Mouse (Mus musculus): ENCODE results near the gene Olfr843. TPM values are rescaled to one million over a fixed set of nuclear protein-coding genes. Genes with fewer than 3 reads are reported as not detected.

The Olfr843 gene
- polyA plus RNA-seq (2015; fragmentation: Illumina TruSeq; extraction: RNeasy Lipid Tissue Mini Kit (QIAGEN cat#74804); ENCODE audit: insufficient read depth, low read depth, low replicate concordance): not detected

GRCm38 (mm10) chr9:19251887-19252286 is at the start of gene Olfr843:
TSS of gene Olfr843 (minus strand) at chr9:19251987.

Other genes starting within 250 kb of the Olfr843 start
- not detected for gene Olfr835, start 219.3 kb downstream of the Olfr843 start, polyA plus RNA-seq (2015; fragmentation: Illumina TruSeq; extraction: RNeasy Lipid Tissue Mini Kit (QIAGEN cat#74804); ENCODE audit: insufficient read depth, low read depth, low replicate concordance)
- gene Olfr836, start 131.6 kb downstream of the Olfr843 start, polyA plus RNA-seq (2015; fragmentation: Illumina TruSeq; extraction: RNeasy Lipid Tissue Mini Kit (QIAGEN cat#74804); ENCODE audit: insufficient read depth, low read depth, low replicate concordance): not detected
- gene Olfr837, start 115.7 kb downstream of the Olfr843 start, polyA plus RNA-seq (2015; fragmentation: Illumina TruSeq; extraction: RNeasy Lipid Tissue Mini Kit (QIAGEN cat#74804); ENCODE audit: insufficient read depth, low read depth, low replicate concordance): not detected
- gene Olfr839-ps1, start 74.7 kb downstream of the Olfr843 start, polyA plus RNA-seq (2015; fragmentation: Illumina TruSeq; extraction: RNeasy Lipid Tissue Mini Kit (QIAGEN cat#74804); ENCODE audit: insufficient read depth, low read depth, low replicate concordance): not detected
- not detected for gene Olfr844, start 64.4 kb upstream of the Olfr843 start, polyA plus RNA-seq (2015; fragmentation: Illumina TruSeq; extraction: RNeasy Lipid Tissue Mini Kit (QIAGEN cat#74804); ENCODE audit: insufficient read depth, low read depth, low replicate concordance)
- gene Olfr845, start 84.5 kb upstream of the Olfr843 start, polyA plus RNA-seq (2015; fragmentation: Illumina TruSeq; extraction: RNeasy Lipid Tissue Mini Kit (QIAGEN cat#74804); ENCODE audit: insufficient read depth, low read depth, low replicate concordance): not detected
- not detected for gene Olfr846, start 112.0 kb upstream of the Olfr843 start, polyA plus RNA-seq (2015; fragmentation: Illumina TruSeq; extraction: RNeasy Lipid Tissue Mini Kit (QIAGEN cat#74804); ENCODE audit: insufficient read depth, low read depth, low replicate concordance)
- gene Olfr847, start 126.7 kb upstream of the Olfr843 start, polyA plus RNA-seq (2015; fragmentation: Illumina TruSeq; extraction: RNeasy Lipid Tissue Mini Kit (QIAGEN cat#74804); ENCODE audit: insufficient read depth, low read depth, low replicate concordance): not detected
- gene Olfr849, start 188.3 kb upstream of the Olfr843 start, polyA plus RNA-seq (2015; fragmentation: Illumina TruSeq; extraction: RNeasy Lipid Tissue Mini Kit (QIAGEN cat#74804); ENCODE audit: insufficient read depth, low read depth, low replicate concordance): not detected
- not detected for gene Olfr850, start 226.3 kb upstream of the Olfr843 start, polyA plus RNA-seq (2015; fragmentation: Illumina TruSeq; extraction: RNeasy Lipid Tissue Mini Kit (QIAGEN cat#74804); ENCODE audit: insufficient read depth, low read depth, low replicate concordance)
- gene Olfr851, start 241.3 kb upstream of the Olfr843 start, polyA plus RNA-seq (2015; fragmentation: Illumina TruSeq; extraction: RNeasy Lipid Tissue Mini Kit (QIAGEN cat#74804); ENCODE audit: insufficient read depth, low read depth, low replicate concordance): not detected